Mouse (Mus musculus) lung, embryonic 14.5 days (tissue): Measurements from ENCODE around the gene Anks1b. TPM values are rescaled to one million over a fixed set of nuclear protein-coding genes. Genes with fewer than 3 reads are reported as not detected.

Experiments
- ATAC-seq: fragments of 200-750 bp; cut with Nextera tagmentation; 2 replicates; pipeline ENCODE4 v1.8.0; 2017; ENCODE audit warnings: mild to moderate bottlenecking, moderate TSS enrichment, moderate library complexity; ENCODE audit not compliant: insufficient read depth
- DNase-seq: peaks from one replicate; pipeline ENCODE4 v3.0.0-alpha.2; 2015
- H3K27ac ChIP-seq: fragments of 300-500 bp; sonication (generic); 2 replicates; pipeline ENCODE4 v1.5.1; 2014; ENCODE audit warnings: low read depth, mild to moderate bottlenecking, moderate library complexity
- H3K27me3 ChIP-seq: fragments of 300-500 bp; sonication (generic); 2 replicates; pipeline ENCODE4 v1.6.1; 2014; ENCODE audit warnings: low read length, control low read depth; ENCODE audit not compliant: insufficient read depth
- H3K36me3 ChIP-seq: fragments of 300-500 bp; sonication (generic); 2 replicates; pipeline ENCODE4 v1.6.1; 2014; ENCODE audit warnings: control low read depth; ENCODE audit not compliant: insufficient read depth
- H3K4me1 ChIP-seq: fragments of 300-500 bp; sonication (generic); 2 replicates; pipeline ENCODE4 v1.6.1; 2014; ENCODE audit warnings: antibody characterized with exemption, control low read depth; ENCODE audit not compliant: insufficient read depth
- H3K4me2 ChIP-seq: fragments of 300-500 bp; sonication (generic); 2 replicates; pipeline ENCODE4 v1.6.1; 2014; ENCODE audit warnings: mild to moderate bottlenecking
- H3K4me3 ChIP-seq: fragments of 300-500 bp; sonication (generic); 2 replicates; pipeline ENCODE4 v1.5.1; 2014; ENCODE audit warnings: low read depth, low read length
- H3K9ac ChIP-seq: fragments of 300-500 bp; sonication (generic); 2 replicates; pipeline ENCODE4 v1.6.1; 2014
- H3K9me3 ChIP-seq: fragments of 300-500 bp; sonication (generic); 2 replicates; pipeline ENCODE4 v1.6.1; 2016; ENCODE audit warnings: low read depth, low read length, control low read depth
- CTCF ChIP-seq: IDR thresholded peaks from 2 replicates; pipeline ENCODE4 v1.5.1; 2016; ENCODE audit warnings: antibody characterized with exemption, low read depth
- WGBS: fragments of 180-500 bp; shearing (Covaris S2); extraction: QIAGEN DNeasy Blood & Tissue Kit; methylation state at CpG from one replicate; pipeline ENCODE4 v1.1.7; 2014; 5-methylcytosine and 5-hydroxymethylcytosine counted together
- polyA plus RNA-seq: library from polyadenylated mRNA; unstranded; fragments of >200 nt; fragmentation: Nextera tagmentation; extraction: Ambion mirVana; gene quantifications from 2 replicates; pipeline ENCODE4 v1.2.1, GENCODE M21; 2014

The Anks1b gene
- polyA plus RNA-seq, 1 experiment from 2014 or later, result 1.2 TPM

DNA sequence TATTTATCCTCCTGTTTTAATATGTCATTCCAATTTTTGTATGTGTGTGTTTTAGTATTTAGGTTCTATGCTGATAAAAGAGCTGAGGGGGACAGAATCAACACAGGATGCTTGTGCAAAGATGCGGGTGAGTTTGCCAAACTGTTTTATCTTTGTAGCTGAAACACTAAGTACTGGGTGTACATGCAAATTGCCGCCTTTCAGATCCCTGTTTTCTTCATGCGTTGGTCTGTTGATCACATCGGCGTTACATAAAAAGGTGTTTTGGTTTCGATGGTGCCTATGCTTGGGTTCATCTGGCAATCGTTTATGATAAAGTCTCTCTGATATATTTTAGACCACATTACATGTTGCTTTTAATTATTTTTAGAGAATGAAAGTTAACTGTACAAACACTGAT is 1050.2 kb downstream of the Anks1b start:
- H3K9ac ChIP-seq, result no peak overlapping the region
- H3K27ac ChIP-seq, result no peak overlapping the region
- no peak overlapping the region for H3K4me2 ChIP-seq
- TF ChIP-seq CTCF, result no peak
- no peak overlapping the region for H3K4me3 ChIP-seq
- WGBS, result 76% methylated on average over 7 of the region's 7 CpGs
- DNase-seq (no peak), ATAC-seq (no peak)
- H3K27me3 ChIP-seq, result no peaks in the 10 kb centered on the region
- no peaks in the 10 kb centered on the region for H3K9me3 ChIP-seq
- H3K36me3 ChIP-seq, result no peaks in the 10 kb centered on the region
- H3K4me1 ChIP-seq, result no peaks in the 10 kb centered on the region

DNA sequence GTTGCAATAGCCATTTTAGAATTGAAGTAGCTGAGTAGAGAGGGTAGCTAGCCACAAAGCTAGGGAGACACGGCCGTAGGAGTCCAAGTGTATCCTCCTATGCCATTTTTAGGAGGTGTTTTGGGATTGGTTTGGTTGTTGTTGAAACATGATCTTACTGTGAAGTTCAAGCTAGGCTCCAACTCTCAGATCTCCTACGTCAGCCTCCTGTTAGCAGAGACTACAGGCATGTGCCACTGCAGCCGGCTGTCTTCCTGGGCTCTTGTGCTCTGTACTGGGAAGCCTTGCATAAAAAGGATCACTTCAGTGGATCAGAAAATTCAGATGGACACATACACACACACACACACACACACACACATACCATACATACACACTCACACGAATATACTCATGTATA is 1059.8 kb downstream of the Anks1b start:
- 44% methylated on average over 5 of the region's 5 CpGs for WGBS
- Histone ChIP-seq H3K27ac (no peak overlapping the region), H3K4me3 (no peak overlapping the region), H3K9ac (no peak overlapping the region), H3K9me3 (no peaks in the 10 kb centered on the region), H3K4me2 (no peak overlapping the region), H3K4me1 (no peaks in the 10 kb centered on the region), H3K36me3 (no peaks in the 10 kb centered on the region), H3K27me3 (no peaks in the 10 kb centered on the region)
- ATAC-seq, result no peak
- DNase-seq, result no peak
- no peak for TF ChIP-seq CTCF

- no peak for TF ChIP-seq CTCF
- H3K4me1 ChIP-seq, result no peaks in the 10 kb centered on the region
Observed at GRCm38 (mm10) chr10:90934678-90935077, 1061.4 kb downstream of the Anks1b start.

DNA sequence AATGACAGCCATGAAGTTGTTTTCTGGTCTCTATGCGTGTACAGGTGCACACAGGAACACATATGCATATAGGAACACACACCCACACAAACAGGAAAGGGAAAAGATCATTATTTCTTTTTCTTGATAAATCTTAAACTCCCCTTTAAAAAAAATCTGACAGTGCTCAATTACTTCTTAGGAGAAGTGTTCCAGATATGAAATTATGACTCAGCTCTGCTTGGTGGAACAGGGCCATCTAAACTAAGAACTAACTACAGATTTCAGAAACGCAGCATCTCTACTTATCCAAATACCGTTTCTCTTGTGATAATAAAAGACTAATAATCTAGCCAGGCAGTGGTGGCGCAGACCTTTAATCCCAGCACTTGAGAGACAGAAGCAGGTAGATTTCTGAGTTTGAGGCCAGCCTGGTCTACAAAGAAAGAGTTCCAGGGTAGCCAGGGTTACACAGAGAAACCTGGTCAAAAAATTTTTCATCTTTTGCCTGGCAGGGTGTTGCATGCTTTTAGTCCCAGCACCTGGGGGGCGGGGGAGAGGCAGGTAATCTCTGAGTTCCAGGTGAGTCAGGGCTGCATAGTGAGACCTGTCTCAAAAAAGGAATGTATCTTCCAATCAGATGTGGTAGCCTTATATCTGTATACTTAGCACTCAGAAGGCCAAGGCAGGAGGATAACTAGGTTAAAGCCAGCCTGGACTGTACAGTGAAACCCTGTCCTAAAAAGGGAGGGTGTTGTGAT is 1064.6 kb downstream of the Anks1b start:
- Histone ChIP-seq H3K36me3 (no peaks in the 10 kb centered on the region), H3K4me3 (no peak overlapping the region), H3K9ac (no peak overlapping the region), H3K4me1 (no peaks in the 10 kb centered on the region), H3K27ac (no peak overlapping the region), H3K4me2 (no peak overlapping the region), H3K9me3 (no peaks in the 10 kb centered on the region), H3K27me3 (no peaks in the 10 kb centered on the region)
- DNase-seq, result no peak
- no peak for TF ChIP-seq CTCF
- ATAC-seq, result no peak
- WGBS, result 82% methylated on average over 5 of the region's 5 CpGs

More at GRCm38 (mm10) chr10:90934678-90935077, 1061.4 kb downstream of the Anks1b start:
- no peak for ATAC-seq
- Histone ChIP-seq H3K9ac (no peak overlapping the region), H3K9me3 (no peaks in the 10 kb centered on the region), H3K27ac (no peak overlapping the region), H3K4me3 (no peak overlapping the region), H3K27me3 (no peaks in the 10 kb centered on the region), H3K4me2 (no peak overlapping the region), H3K36me3 (no peaks in the 10 kb centered on the region)
- 37% methylated on average over 13 of the region's 13 CpGs for WGBS
- no peak for DNase-seq

DNA sequence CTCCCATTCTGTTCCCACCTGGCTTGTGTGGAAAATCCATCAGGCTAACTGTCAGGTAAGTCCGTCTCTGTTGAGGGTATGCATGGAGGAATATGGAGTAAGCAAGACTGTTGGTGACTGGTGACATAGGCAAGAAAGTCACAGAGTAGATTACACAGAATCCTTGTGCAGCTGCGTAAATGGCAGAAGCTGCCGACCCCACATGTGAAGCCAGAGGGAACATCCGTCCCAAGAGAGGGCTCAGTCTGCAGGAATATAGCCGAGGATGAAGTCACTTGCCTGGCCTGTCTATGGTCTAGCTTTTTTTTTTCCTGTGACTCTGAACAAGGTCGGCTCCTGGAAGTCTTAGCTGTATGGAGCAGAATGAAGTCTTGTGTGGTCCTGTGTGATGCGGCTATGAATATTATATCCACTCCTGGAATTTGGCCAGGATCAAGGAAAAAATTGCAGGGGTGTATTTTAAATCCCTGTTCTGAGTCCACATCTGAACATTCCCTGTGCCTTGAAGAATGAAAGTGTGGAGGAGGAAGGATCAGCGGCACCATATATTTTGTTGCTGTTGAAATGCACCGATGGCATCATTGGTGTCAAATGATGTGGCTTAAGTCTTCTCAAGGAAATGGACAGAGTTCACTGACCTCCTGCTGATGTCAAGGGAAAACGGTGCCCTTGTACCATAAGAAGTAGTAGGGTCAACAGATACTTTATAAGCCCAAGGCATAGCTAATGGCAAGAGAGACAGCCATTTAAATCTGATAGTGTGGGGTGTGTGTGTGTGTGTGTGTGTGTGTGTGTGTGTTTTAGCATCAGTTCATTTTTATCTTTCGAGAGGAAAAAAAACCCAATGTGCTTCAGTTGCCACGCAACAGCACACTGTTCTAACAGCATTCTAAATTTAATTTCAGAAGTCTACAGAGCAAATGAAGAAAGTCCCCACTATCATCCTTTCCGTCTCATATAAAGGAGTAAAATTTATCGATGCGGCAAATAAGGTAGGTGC is 1067.5 kb downstream of the Anks1b start:
- 69% methylated on average over 15 of the region's 15 CpGs for WGBS
- no peak overlapping the region for H3K9ac ChIP-seq
- H3K27me3 ChIP-seq, result no peaks in the 10 kb centered on the region
- H3K4me1 ChIP-seq, result no peaks in the 10 kb centered on the region
- no peaks in the 10 kb centered on the region for H3K36me3 ChIP-seq
- ATAC-seq, result no peak
- H3K9me3 ChIP-seq, result no peaks in the 10 kb centered on the region
- no peak for DNase-seq
- no peak overlapping the region for H3K27ac ChIP-seq
- TF ChIP-seq CTCF, result no peak
- H3K4me2 ChIP-seq, result no peak overlapping the region
- H3K4me3 ChIP-seq, result no peak overlapping the region

- Histone ChIP-seq H3K9me3 (no peaks in the 10 kb centered on the region), H3K9ac (no peak overlapping the region), H3K36me3 (no peaks in the 10 kb centered on the region), H3K4me1 (no peaks in the 10 kb centered on the region), H3K4me2 (no peak overlapping the region), H3K27me3 (no peaks in the 10 kb centered on the region), H3K27ac (no peak overlapping the region), H3K4me3 (no peak overlapping the region)
- no peak for ATAC-seq
- TF ChIP-seq CTCF, result no peak
- DNase-seq, result no peak
- WGBS, result 74% methylated on average over 14 of the region's 14 CpGs
Observed at GRCm38 (mm10) chr10:90942001-90942700, 1068.8 kb downstream of the Anks1b start.

DNA sequence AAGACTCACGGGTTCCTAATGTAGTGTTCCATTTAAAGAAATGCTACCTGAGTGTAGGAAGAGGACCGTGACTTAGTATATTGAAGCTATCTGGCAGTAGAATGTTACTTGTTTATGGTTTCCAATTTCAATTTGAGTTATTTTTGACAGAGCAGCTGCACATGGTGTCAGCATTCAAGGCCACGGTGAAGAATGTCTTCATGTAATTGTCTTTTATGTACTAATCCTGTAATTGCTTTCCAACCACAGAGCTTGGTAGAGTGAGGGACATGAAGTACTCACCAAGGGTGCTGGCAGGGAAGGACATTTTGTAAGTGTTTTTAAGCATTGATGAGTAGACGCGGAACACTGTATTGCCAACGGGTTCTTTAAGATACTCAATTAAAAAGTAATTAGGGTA is 1073.7 kb downstream of the Anks1b start:
- Histone ChIP-seq H3K9ac (no peak overlapping the region), H3K4me1 (no peaks in the 10 kb centered on the region), H3K4me2 (no peak overlapping the region), H3K27me3 (no peaks in the 10 kb centered on the region), H3K9me3 (no peaks in the 10 kb centered on the region), H3K36me3 (no peaks in the 10 kb centered on the region), H3K27ac (no peak overlapping the region), H3K4me3 (no peak overlapping the region)
- ATAC-seq, result no peak
- 87% methylated on average over 6 of the region's 6 CpGs for WGBS
- no peak for TF ChIP-seq CTCF
- no peak for DNase-seq
